In genomic region chr4:125544947-125545767, GRCm38 (mm10) we compare ENCODE assay signal across 11 mouse cellular contexts. TPM values are rescaled to one million over a fixed set of nuclear protein-coding genes. Genes with fewer than 3 reads are reported as not detected.
A peak's percentile ranks its signal among the peaks of the same experiment; 100 is the strongest.
DNase-seq lines count a peak whose midpoint lies in the region; ATAC-seq lines count a peak whose summit lies in the region.
"Had no signal": no experiment of that assay in that cellular context is flagged by ENCODE, and none has a peak within 500 bp of the region (broad histone marks: within the 10 kb centered on the region; RNA-seq: fewer than 3 reads in every experiment).

No protein-coding gene starts in this region.

- H3K4me2 ChIP-seq in forebrain, embryonic 12.5 days = peak overlapping the region; percentile 38
- peak overlapping the region; percentile 31 for H3K4me2 ChIP-seq in neural tube, embryonic 15.5 days

- H3K27me3 ChIP-seq in forebrain, embryonic 12.5 days = peaks cover 85% of the 10 kb centered on the region
- H3K27me3 ChIP-seq in neural tube, embryonic 15.5 days (replicated peaks) = peaks cover 17% of the 10 kb centered on the region; the same call in 1 of the 2 replicates

- peaks cover 26% of the 10 kb centered on the region for H3K4me1 ChIP-seq in forebrain, embryonic 12.5 days
- peaks cover 22% of the 10 kb centered on the region for H3K4me1 ChIP-seq in neural tube, embryonic 15.5 days

- H3K9ac ChIP-seq in forebrain, embryonic 12.5 days = no peak overlapping the region
- H3K9ac ChIP-seq in neural tube, embryonic 15.5 days (replicated peaks) = 0 out of 2 replicates have a peak overlapping the region, but pooled peaks have one; percentile 20

- WGBS in forebrain, embryonic 12.5 days = 7% methylated on average over 18 of the region's 18 CpGs
- WGBS in neural tube, embryonic 15.5 days = 5% methylated on average over 18 of the region's 18 CpGs

- DNase-seq in brain, embryonic 18.5 days (ENCODE audit: low read depth, low spot score) = peak; percentile 49
- DNase-seq in mesoderm, embryonic 11.5 days (ENCODE audit: low read depth, low spot score) = peak; percentile 64
- no peak for DNase-seq in cerebellum, postnatal 36 days
- DNase-seq in layer of hippocampus, adult 9-10 months (ENCODE audit: low spot score) = no peak
- DNase-seq: cerebellum, adult 9-10 months; heart, adult 18-20 months; lung, adult 18-20 months had no signal

- no peaks in the 10 kb centered on the region for H3K36me3 ChIP-seq in forebrain, embryonic 12.5 days (replicated peaks)
- no peaks in the 10 kb centered on the region for H3K36me3 ChIP-seq in neural tube, embryonic 15.5 days
- H3K36me3 ChIP-seq: G1E had no signal

- peak overlapping the region; percentile 86 for H3K27ac ChIP-seq in forebrain, embryonic 12.5 days
- peak overlapping the region; percentile 76 for H3K27ac ChIP-seq in neural tube, embryonic 15.5 days (replicated peaks)

- no peaks in the 10 kb centered on the region; the same call in 1 of the 2 replicates for H3K9me3 ChIP-seq in forebrain, embryonic 12.5 days
- no peaks in the 10 kb centered on the region for H3K9me3 ChIP-seq in neural tube, embryonic 15.5 days (replicated peaks)

- ATAC-seq in forebrain, embryonic 12.5 days (ENCODE audit: low FRiP score) = peak; percentile 94
- ATAC-seq in neural tube, embryonic 15.5 days (ENCODE audit: low FRiP score) = peak; percentile 51
- ATAC-seq in activated CD4-positive, CD25-positive, alpha-beta regulatory T cell, adult 4 months = no peak

- no peak overlapping the region for H3K4me3 ChIP-seq in forebrain, embryonic 12.5 days (replicated peaks)
- H3K4me3 ChIP-seq in neural tube, embryonic 15.5 days (replicated peaks) = no peak overlapping the region

RNA-seq across cellular contexts. Expression of gene Grik3, which starts 54.7 kb away (rescaled TPM):
- polyA plus RNA-seq in forebrain, embryonic 12.5 days (2016; fragmentation: Nextera tagmentation; extraction: Ambion mirVana) = 2.8 and 4.2 TPM in 2 replicates
- 4.0 and 4.4 TPM in 2 replicates for polyA plus RNA-seq in neural tube, embryonic 15.5 days (2015; fragmentation: Nextera tagmentation; extraction: Ambion mirVana)
- polyA plus RNA-seq in activated CD4-positive, CD25-positive, alpha-beta regulatory T cell, adult 4 months (2017; shearing (Covaris generic)) = not detected
- polyA plus RNA-seq: G1E had no signal

Comparison
In these comparisons a context has a peak if more than half of its experiments do, and no peak if none do; other contexts are left out.
1. DNase-seq: peak in brain, embryonic 18.5 days (single experiment) and mesoderm, embryonic 11.5 days (single experiment); none in cerebellum, postnatal 36 days (0 of 2) and layer of hippocampus, adult 9-10 months (single experiment).